Mouse (Mus musculus): ENCODE measurements around the gene Ctc1. TPM values are rescaled to one million over a fixed set of nuclear protein-coding genes. Genes with fewer than 3 reads are reported as not detected.

Ctc1 gene
- polyA plus RNA-seq, 1 experiment from 2014 or later = 76.0 TPM

DNA sequence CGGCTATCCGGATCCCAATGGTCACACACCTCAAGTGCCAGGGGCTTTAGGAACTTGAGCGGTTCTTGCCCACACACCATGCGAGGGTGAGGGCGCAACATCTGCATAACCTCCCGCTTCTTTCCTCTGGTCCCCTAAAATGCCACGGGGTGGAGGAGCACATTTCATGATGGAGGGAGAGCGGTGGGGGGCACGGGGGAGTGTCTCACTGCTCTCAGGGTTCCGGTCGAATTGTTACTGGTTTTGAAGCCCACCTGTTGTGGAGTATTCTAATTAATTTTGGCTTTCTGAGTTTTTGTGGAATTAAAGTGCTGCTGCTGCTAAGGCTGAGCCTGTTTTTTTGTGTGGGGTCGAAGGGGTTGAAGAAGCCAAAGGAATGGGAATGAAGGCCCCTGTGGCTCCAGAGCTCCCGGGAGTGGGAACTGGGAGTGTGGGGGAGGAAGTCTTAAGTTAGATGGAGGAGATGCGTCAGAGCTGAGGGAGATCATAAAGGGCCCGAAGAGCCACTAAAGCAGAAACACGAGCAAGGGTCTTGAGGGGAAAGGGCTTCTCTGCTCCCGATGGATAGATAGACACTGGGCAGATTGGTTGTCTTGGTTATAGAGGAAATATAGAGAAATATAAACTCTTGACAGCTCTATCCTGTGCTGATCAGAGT, 45.7 kb downstream of the Ctc1 start:
- ATAC-seq (ENCODE audit: insufficient read depth, low FRiP score, low TSS enrichment) (no peak), DNase-seq (ENCODE audit: low spot score) (no peak)
- no peaks in the 10 kb centered on the region for H3K36me3 ChIP-seq (ENCODE audit: control insufficient read depth, insufficient read depth, low read length)
- no peak overlapping the region for H3K9ac ChIP-seq (ENCODE audit: low read length)
- no peaks in the 10 kb centered on the region for H3K9me3 ChIP-seq (ENCODE audit: control insufficient read depth, low read length)
- H3K4me2 ChIP-seq (ENCODE audit: low read depth) = peak overlapping the region; percentile 98
- peaks cover 31% of the 10 kb centered on the region for H3K4me1 ChIP-seq (ENCODE audit: control insufficient read depth, insufficient read depth, low read length)
- peak overlapping the region; percentile 69 for H3K4me3 ChIP-seq (ENCODE audit: low read depth, low read length)
- H3K27me3 ChIP-seq (ENCODE audit: control insufficient read depth, insufficient read depth, low read length) = no peaks in the 10 kb centered on the region
- no peak overlapping the region for H3K27ac ChIP-seq (ENCODE audit: low read depth, low read length)
- WGBS = 4% methylated on average over 17 of the region's 17 CpGs

DNA sequence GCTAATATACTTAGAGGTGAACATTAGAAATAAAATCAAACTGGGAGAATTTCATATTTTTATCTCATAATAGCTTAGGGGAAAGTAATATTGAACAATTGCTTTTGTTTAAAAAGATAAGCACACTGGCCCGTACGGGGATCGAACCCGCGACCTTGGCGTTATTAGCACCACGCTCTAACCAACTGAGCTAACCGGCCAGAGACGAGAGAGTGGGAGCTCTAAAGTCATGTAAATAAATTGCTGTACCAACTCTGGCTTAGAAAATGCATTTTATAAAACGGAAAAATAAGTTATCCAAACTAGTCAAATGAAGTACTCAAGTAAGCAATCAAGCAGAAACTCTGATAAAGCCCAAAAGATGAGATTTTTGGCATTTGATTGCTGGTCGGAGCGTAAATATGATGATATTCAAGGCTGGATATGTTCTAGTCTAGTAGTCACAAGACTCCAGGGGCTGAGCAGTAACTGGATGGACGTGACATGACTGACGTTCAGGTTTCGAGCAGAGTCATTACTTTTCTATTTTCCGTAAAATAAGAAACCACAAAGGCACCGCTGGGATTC, 46.6 kb downstream of the Ctc1 start:
- peak; percentile 80 for DNase-seq (ENCODE audit: low spot score)
- Histone ChIP-seq H3K36me3 (ENCODE audit: control insufficient read depth, insufficient read depth, low read length) (no peaks in the 10 kb centered on the region), H3K4me2 (ENCODE audit: low read depth) (peak overlapping the region; percentile 44), H3K27ac (ENCODE audit: low read depth, low read length) (no peak overlapping the region), H3K9me3 (ENCODE audit: control insufficient read depth, low read length) (no peaks in the 10 kb centered on the region), H3K27me3 (ENCODE audit: control insufficient read depth, insufficient read depth, low read length) (no peaks in the 10 kb centered on the region), H3K4me1 (ENCODE audit: control insufficient read depth, insufficient read depth, low read length) (peaks cover 35% of the 10 kb centered on the region), H3K9ac (ENCODE audit: low read length) (no peak overlapping the region), H3K4me3 (ENCODE audit: low read depth, low read length) (peak overlapping the region; percentile 76)
- 1% methylated on average over 17 of the region's 17 CpGs for WGBS
- no peak for ATAC-seq (ENCODE audit: insufficient read depth, low FRiP score, low TSS enrichment)

DNA sequence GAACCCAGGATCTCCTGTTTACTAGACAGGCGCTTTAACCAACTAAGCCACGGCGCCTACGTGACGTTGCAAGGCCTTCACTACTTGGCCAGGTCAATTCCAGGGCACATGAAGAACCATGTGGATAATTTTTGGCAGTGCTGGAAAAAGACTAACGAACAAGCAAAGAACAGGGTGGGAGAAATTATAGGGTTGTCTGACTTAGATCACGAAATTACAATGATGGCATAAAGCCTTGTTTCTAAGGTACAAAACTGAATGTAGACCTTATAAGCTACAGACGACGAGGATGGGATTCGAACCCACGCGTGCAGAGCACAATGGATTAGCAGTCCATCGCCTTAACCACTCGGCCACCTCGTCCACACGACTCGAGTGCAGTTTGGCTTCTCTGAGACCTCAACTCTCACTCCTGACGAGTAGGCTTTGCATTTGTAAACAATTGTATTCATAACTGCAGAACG, 47.1 kb downstream of the Ctc1 start:
- peaks cover 35% of the 10 kb centered on the region for H3K4me1 ChIP-seq (ENCODE audit: control insufficient read depth, insufficient read depth, low read length)
- H3K4me3 ChIP-seq (ENCODE audit: low read depth, low read length) = peak overlapping the region; percentile 76
- WGBS = under 1% methylated on average over 19 of the region's 19 CpGs
- peak overlapping the region; percentile 77 for H3K4me2 ChIP-seq (ENCODE audit: low read depth)
- H3K27me3 ChIP-seq (ENCODE audit: control insufficient read depth, insufficient read depth, low read length) = no peaks in the 10 kb centered on the region
- H3K9me3 ChIP-seq (ENCODE audit: control insufficient read depth, low read length) = no peaks in the 10 kb centered on the region
- H3K27ac ChIP-seq (ENCODE audit: low read depth, low read length) = no peak overlapping the region
- peak; percentile 96 for DNase-seq (ENCODE audit: low spot score)
- no peaks in the 10 kb centered on the region for H3K36me3 ChIP-seq (ENCODE audit: control insufficient read depth, insufficient read depth, low read length)
- H3K9ac ChIP-seq (ENCODE audit: low read length) = no peak overlapping the region; the same call in 1 of the 2 replicates
- peak; percentile 59 for ATAC-seq (ENCODE audit: insufficient read depth, low FRiP score, low TSS enrichment)

DNA sequence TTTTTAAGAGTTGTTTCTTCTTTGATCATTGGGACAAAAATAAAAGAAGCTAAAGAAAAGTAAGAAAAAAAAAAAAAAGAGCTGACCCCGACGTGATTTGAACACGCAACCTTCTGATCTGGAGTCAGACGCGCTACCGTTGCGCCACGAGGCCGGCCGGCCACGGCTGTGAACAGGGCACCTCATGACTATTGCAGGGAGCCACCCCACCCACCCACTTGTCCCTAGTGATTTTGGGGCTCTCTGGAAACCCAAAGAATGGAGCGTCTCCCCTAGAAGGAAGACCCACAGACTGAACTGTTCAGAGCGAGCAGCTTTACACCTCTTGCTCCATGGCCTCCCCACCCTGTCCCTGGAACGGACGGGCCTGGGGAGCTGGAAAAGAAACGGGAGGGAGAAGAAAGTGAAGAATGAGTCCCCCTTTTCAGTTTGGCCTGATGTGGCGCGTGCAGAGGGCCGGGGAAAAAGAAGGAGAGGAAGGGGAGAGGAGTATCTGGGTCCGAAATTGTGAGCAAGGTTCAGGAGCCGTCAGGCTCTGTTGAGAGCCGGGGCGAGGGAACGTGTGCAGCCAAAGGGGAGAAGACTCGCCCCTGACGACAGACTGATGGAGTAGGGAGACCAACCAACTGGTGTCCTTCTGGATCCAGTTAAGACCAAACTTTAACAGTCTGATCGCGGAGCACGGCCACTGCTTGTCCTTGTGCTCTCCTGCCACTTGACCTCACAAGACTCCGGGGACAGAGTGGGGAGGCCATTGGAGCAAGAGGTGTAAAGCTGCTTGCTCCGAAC, 47.9 kb downstream of the Ctc1 start:
- Histone ChIP-seq H3K9ac (ENCODE audit: low read length) (peak overlapping the region; percentile 66), H3K27ac (ENCODE audit: low read depth, low read length) (peak overlapping the region; percentile 44; the same call in 1 of the 2 replicates), H3K4me3 (ENCODE audit: low read depth, low read length) (peak overlapping the region; percentile 76), H3K4me1 (ENCODE audit: control insufficient read depth, insufficient read depth, low read length) (peaks cover 31% of the 10 kb centered on the region), H3K9me3 (ENCODE audit: control insufficient read depth, low read length) (no peaks in the 10 kb centered on the region), H3K36me3 (ENCODE audit: control insufficient read depth, insufficient read depth, low read length) (no peaks in the 10 kb centered on the region), H3K27me3 (ENCODE audit: control insufficient read depth, insufficient read depth, low read length) (no peaks in the 10 kb centered on the region), H3K4me2 (ENCODE audit: low read depth) (peak overlapping the region; percentile 77)
- under 1% methylated on average over 31 of the region's 31 CpGs for WGBS
- ATAC-seq (ENCODE audit: insufficient read depth, low FRiP score, low TSS enrichment) (peak; percentile 21; the same call in 1 of the 2 replicates), DNase-seq (ENCODE audit: low spot score) (peak; percentile 88)

DNA sequence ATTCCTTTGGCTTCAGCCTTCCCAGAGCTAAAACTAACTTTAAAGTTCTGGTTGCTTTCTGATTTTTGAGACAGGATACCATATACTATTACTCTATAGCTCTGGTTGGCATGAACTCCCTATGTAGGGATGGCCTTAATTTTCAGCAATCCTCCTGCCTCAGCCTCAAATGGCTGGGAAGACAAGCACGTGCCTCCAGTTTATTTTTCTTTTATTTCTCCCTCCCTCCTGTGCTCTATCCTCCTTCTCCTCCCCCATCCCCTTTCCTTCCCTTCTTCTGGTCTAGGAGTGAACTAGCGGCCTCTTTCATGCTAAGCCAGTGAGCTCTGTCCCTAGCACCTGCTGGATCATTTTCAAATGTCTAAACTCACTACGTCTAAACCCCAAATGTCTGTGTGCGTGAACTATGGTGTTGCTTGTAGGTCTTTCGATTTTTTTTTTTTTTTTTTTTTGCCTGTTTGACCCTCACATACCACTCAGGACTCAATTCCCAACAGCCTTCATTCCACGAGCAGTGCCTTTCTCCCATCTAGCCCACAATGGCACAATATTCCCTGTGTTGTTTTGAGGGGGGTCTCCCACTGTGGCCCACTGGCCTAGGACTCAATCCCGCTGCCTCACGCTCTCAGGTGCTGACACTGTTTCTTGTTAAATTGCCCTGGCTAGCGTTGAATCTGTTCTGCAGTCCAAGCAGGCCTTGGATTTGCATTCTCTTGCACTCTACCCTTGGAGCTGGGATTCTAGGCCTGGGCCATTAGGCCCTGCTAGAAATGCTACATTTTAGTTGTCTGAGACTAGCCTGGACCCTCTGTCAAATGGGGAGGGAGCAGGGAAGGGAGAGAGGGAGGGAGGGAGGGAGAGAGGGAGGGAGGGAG, 48.8 kb downstream of the Ctc1 start:
- Histone ChIP-seq H3K4me3 (ENCODE audit: low read depth, low read length) (peak overlapping the region; percentile 76), H3K36me3 (ENCODE audit: control insufficient read depth, insufficient read depth, low read length) (no peaks in the 10 kb centered on the region), H3K9ac (ENCODE audit: low read length) (peak overlapping the region; percentile 66; the same call in 1 of the 2 replicates), H3K27me3 (ENCODE audit: control insufficient read depth, insufficient read depth, low read length) (no peaks in the 10 kb centered on the region), H3K4me2 (ENCODE audit: low read depth) (peak overlapping the region; percentile 77), H3K9me3 (ENCODE audit: control insufficient read depth, low read length) (no peaks in the 10 kb centered on the region), H3K27ac (ENCODE audit: low read depth, low read length) (no peak overlapping the region), H3K4me1 (ENCODE audit: control insufficient read depth, insufficient read depth, low read length) (peaks cover 27% of the 10 kb centered on the region)
- ATAC-seq (ENCODE audit: insufficient read depth, low FRiP score, low TSS enrichment) (no peak), DNase-seq (ENCODE audit: low spot score) (no peak)
- WGBS = 48% methylated on average over 9 of the region's 9 CpGs

DNA sequence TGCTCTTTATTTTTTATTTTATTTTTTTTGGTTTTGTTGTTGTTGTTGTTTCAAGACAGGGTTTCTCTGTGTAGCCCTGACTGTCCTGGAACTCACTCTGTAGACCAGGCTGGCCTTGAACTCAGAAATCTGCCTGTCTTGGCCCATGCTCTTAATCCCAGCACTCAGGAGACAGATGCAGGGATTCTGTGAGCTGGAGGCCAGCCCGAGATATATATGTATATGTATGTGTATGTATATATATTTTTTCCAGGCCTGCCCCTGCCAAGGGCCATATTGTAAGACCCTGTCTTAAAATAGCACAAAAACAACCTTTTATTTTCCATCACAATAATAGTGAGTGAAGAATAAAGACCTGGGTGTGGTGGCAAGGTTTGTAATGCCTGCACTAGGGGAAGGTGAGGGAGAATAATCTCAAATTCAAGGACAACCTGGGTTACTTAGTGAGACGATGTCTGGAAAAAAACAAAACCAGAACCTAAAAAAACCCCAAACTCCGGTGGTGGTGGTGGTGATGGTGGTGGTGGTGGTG, 49.7 kb downstream of the Ctc1 start:
- WGBS = 62% methylated on average over 3 of the region's 3 CpGs
- Histone ChIP-seq H3K27ac (ENCODE audit: low read depth, low read length) (no peak overlapping the region), H3K9me3 (ENCODE audit: control insufficient read depth, low read length) (no peaks in the 10 kb centered on the region), H3K27me3 (ENCODE audit: control insufficient read depth, insufficient read depth, low read length) (no peaks in the 10 kb centered on the region), H3K9ac (ENCODE audit: low read length) (no peak overlapping the region), H3K4me3 (ENCODE audit: low read depth, low read length) (no peak overlapping the region), H3K36me3 (ENCODE audit: control insufficient read depth, insufficient read depth, low read length) (no peaks in the 10 kb centered on the region), H3K4me2 (ENCODE audit: low read depth) (peak overlapping the region; percentile 75; the same call in 1 of the 2 replicates), H3K4me1 (ENCODE audit: control insufficient read depth, insufficient read depth, low read length) (peaks cover 26% of the 10 kb centered on the region)
- ATAC-seq (ENCODE audit: insufficient read depth, low FRiP score, low TSS enrichment) = no peak
- DNase-seq (ENCODE audit: low spot score) = no peak

DNA sequence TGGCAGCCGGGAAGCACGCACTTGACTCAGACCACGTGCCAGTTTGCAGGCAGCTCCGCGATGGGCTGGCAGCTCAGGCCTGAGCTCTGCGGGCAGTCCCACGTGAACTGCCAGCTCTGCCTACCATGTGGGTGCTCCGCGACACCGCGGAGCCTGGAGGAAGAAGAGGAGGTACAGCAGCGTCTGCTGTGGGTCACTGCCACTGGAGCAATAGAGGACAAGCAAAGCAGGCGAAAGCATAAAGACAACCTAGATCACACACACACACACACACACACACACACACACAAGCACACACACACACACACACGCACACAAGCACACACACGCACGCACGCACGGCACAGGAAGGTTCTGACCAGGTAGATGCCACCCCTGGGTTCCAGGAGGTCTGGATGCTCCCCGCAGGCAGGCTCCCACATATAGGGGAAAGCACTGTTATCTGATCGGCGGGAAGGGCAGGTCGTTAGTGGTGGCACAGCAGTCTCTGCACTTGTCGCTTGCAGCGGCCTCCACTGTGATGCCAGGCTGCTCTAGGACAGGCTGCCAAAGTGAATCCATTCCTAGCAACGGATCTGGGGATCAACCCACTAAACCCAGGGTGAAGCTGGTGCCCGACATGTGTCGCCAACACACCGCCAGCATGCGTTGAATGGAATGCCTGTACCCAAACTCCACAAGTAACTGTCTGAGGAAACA, 50.6 kb downstream of the Ctc1 start:
- Histone ChIP-seq H3K9me3 (ENCODE audit: control insufficient read depth, low read length) (no peaks in the 10 kb centered on the region), H3K4me3 (ENCODE audit: low read depth, low read length) (peak overlapping the region; percentile 33), H3K9ac (ENCODE audit: low read length) (peak overlapping the region; percentile 46), H3K27ac (ENCODE audit: low read depth, low read length) (no peak overlapping the region), H3K4me2 (ENCODE audit: low read depth) (peak overlapping the region; percentile 75), H3K4me1 (ENCODE audit: control insufficient read depth, insufficient read depth, low read length) (peaks cover 18% of the 10 kb centered on the region), H3K27me3 (ENCODE audit: control insufficient read depth, insufficient read depth, low read length) (no peaks in the 10 kb centered on the region), H3K36me3 (ENCODE audit: control insufficient read depth, insufficient read depth, low read length) (no peaks in the 10 kb centered on the region)
- peak; percentile 40 for DNase-seq (ENCODE audit: low spot score)
- 3% methylated on average over 28 of the region's 29 CpGs for WGBS
- ATAC-seq (ENCODE audit: insufficient read depth, low FRiP score, low TSS enrichment) = no peak

Measured in neural tube, embryonic 11.5 days (tissue).